Mouse (Mus musculus): ENCODE data around the gene Rab19.
"Not testable (repeated sequence)": the region's sequence is repeated elsewhere in the genome, so short reads cannot be mapped to it uniquely, and the experiment has no call there.

Rab19 gene

GRCm38 (mm10) chr6:39433174-39433573 lies 52.2 kb downstream of the Rab19 start:
- DNase-seq (ENCODE audit: low spot score): no peak

GRCm38 (mm10) chr6:39433701-39434100 lies 52.7 kb downstream of the Rab19 start:
- no peak for DNase-seq (ENCODE audit: low spot score)

GRCm38 (mm10) chr6:39434111-39434885 lies 53.3 kb downstream of the Rab19 start:
- DNase-seq (ENCODE audit: low spot score): no peak

GRCm38 (mm10) chr6:39434886-39435492 lies 54.0 kb downstream of the Rab19 start:
- DNase-seq (ENCODE audit: low spot score): no peak

GRCm38 (mm10) chr6:39435875-39436274 lies 54.9 kb downstream of the Rab19 start:
- DNase-seq (ENCODE audit: low spot score): no peak

GRCm38 (mm10) chr6:39437519-39437918 lies 56.5 kb downstream of the Rab19 start:
- not testable (repeated sequence) for DNase-seq (ENCODE audit: low spot score)
